Mouse (Mus musculus) heart, adult 18-20 months (tissue): ENCODE data around the gene Pibf1. TPM values are rescaled to one million over a fixed set of nuclear protein-coding genes. Genes with fewer than 3 reads are reported as not detected.

Experiments
- DNase-seq, 2 experiments: peaks; one replicate each; pipeline ENCODE4 v3.0.0; 2021 to 2022; ENCODE audit warnings: mixed read lengths in 1 of 2
- total RNA-seq, 2 experiments: library from RNA; stranded (reverse); gene quantifications; 2 replicates each; pipeline ENCODE4 v1.2.3; 2021

The Pibf1 gene
- total RNA-seq, 2 experiments from 2014 or later = 7.7 to 8.3 TPM

GRCm38 (mm10) chr14:99141786-99142633, 42.8 kb downstream of the Pibf1 start:
- DNase-seq = peak; percentile 67 to 89

GRCm38 (mm10) chr14:99146841-99147240, 47.6 kb downstream of the Pibf1 start:
- DNase-seq = no peak

GRCm38 (mm10) chr14:99152683-99153082, 53.5 kb downstream of the Pibf1 start:
- no peak for DNase-seq

GRCm38 (mm10) chr14:99159940-99160339, 60.7 kb downstream of the Pibf1 start:
- DNase-seq = no peak

- DNase-seq = no peak
Measured at GRCm38 (mm10) chr14:99163051-99163450, 63.8 kb downstream of the Pibf1 start.

- no peak for DNase-seq
Measured at GRCm38 (mm10) chr14:99174138-99174745, 75.0 kb downstream of the Pibf1 start.

GRCm38 (mm10) chr14:99176559-99176958, 77.3 kb downstream of the Pibf1 start:
- DNase-seq = no peak

GRCm38 (mm10) chr14:99190153-99190790, 91.0 kb downstream of the Pibf1 start:
- DNase-seq = peak; percentile 54 to 77

- DNase-seq = no peak
Measured at GRCm38 (mm10) chr14:99205865-99206264, 106.6 kb downstream of the Pibf1 start.

GRCm38 (mm10) chr14:99206591-99206990, 107.4 kb downstream of the Pibf1 start:
- no peak for DNase-seq

GRCm38 (mm10) chr14:99210431-99210830, 111.2 kb downstream of the Pibf1 start:
- DNase-seq = no peak

GRCm38 (mm10) chr14:99218396-99219012, 119.3 kb downstream of the Pibf1 start:
- no peak for DNase-seq

- DNase-seq = no peak
Measured at GRCm38 (mm10) chr14:99219757-99220171, 120.5 kb downstream of the Pibf1 start.

- DNase-seq = no peak
Measured at GRCm38 (mm10) chr14:99225929-99226328, 126.7 kb downstream of the Pibf1 start.

GRCm38 (mm10) chr14:99229071-99229780, 130.0 kb downstream of the Pibf1 start:
- no peak for DNase-seq

GRCm38 (mm10) chr14:99233056-99233455, 133.8 kb downstream of the Pibf1 start:
- no peak for DNase-seq

- DNase-seq = no peak
Measured at GRCm38 (mm10) chr14:99237115-99237514, 137.9 kb downstream of the Pibf1 start.

- DNase-seq = no peak
Measured at GRCm38 (mm10) chr14:99240563-99240962, 141.3 kb downstream of the Pibf1 start.

- no peak for DNase-seq
Measured at GRCm38 (mm10) chr14:99244508-99244907, 145.3 kb downstream of the Pibf1 start.

GRCm38 (mm10) chr14:99262026-99262425, 162.8 kb downstream of the Pibf1 start:
- no peak for DNase-seq

- no peak for DNase-seq
Measured at GRCm38 (mm10) chr14:99263816-99264215, 164.6 kb downstream of the Pibf1 start.

- DNase-seq = no peak
Measured at GRCm38 (mm10) chr14:99265791-99266190, 166.6 kb downstream of the Pibf1 start.
